Mouse (Mus musculus) cortical plate, adult 2 months (tissue): ENCODE data around the gene Gpr142.

Experiments
- CTCF ChIP-seq: fragments of 200-500 bp; IDR thresholded peaks from 2 replicates; pipeline ENCODE4 v1.5.1; 2011; ENCODE audit warnings: mild to moderate bottlenecking, control low read depth, low read length; ENCODE audit not compliant: insufficient read depth; ENCODE audit errors: extremely low read depth
- POLR2A ChIP-seq: fragments of 200-500 bp; IDR thresholded peaks from 2 replicates; pipeline ENCODE4 v1.6.1; 2011; ENCODE audit warnings: mild to moderate bottlenecking, low read length, control low read depth; ENCODE audit not compliant: insufficient read depth; ENCODE audit errors: extremely low read depth

DNA sequence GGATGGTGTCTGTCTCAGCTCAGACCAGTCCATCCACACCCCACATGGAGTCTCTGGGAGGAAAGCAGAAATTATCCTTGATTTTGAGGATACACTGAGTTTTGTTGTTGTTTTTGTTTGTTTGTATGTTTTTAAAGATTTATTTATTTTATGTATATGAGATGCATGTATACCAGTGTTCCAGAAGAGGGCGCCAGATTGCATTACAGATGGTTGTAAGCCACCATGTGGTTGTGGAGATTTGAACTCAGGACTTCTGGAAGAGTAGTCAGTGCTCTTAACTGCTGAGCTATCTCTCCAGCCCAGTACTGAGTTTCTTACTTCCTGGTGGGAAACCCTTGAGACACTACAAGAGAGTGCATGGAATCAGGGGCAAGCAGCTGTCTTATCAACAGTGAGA lies 10.6 kb downstream of the Gpr142 start:
- TF ChIP-seq CTCF, result no peak
- TF ChIP-seq POLR2A, result no peak
